Mouse (Mus musculus): ENCODE measurements around the gene Brd2.

DNA sequence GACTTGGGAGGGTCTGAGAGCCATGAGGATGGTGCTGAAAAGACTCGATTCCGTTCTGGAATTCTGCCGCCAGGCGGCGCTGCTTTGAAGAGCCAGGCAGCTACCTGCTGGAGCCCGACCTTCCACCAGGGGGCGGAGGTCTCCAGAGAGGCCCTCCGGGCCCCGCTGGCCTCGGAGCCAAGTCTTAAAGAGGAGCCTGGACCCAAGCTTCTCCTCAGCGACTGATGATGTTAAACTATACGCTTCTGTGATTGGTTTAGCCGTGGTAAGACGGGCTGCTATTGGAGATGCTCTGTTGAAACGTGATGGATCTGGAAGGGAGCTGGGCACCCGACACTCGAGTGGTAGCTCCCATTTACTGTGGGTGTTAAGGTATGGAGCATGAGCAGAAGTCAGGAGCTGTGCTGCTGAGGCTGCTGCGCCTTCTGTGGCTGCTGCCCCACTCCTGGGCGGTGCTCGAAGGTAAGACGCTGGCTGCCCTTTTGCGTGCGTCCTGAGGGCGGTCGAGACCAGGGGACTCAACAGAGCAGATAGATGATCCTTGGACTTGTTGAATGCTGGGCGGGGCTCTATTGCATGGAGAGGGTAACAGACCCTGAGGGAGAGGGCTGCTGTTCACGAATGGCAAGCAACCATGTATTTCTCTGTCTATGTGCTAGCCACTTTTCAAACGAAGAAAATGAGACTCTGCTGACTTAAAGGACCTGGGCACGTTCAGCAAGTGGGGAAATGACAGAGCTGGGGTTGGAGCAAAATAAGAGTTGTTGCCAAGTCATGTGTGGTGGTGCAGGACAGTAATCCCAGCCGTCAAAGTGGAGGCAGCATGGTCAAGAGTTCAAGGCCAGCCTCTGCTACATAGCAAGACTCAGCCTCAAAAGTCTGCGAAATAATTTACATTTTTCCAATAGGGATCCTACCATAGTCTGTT lies 13.1 kb upstream of the Brd2 start:
- TF ChIP-seq CTCF (IDR thresholded peaks at IDR 0.05; ENCODE audit: extremely low read depth, insufficient read depth, low read length) (peak; percentile 95), POLR2A (IDR thresholded peaks at IDR 0.05; ENCODE audit: extremely low read depth, insufficient read depth, low read length) (peak; percentile 84)
